Mouse (Mus musculus): ENCODE measurements around the gene Map3k10. TPM values are rescaled to one million over a fixed set of nuclear protein-coding genes. Genes with fewer than 3 reads are reported as not detected.

The Map3k10 gene
- total RNA-seq (2023): 10.8 TPM

GRCm38 (mm10) chr7:27674522-27675221 lies at the start of gene Map3k10:
Gene Map3k10 (minus strand): TSS chr7:27674598.

GRCm38 (mm10) chr7:27688815-27689612 lies 14.6 kb upstream of the Map3k10 start, which contains the start of gene Zfp607b:
Gene Zfp607b (plus strand): TSS chr7:27689340.

GRCm38 (mm10) chr7:27653681-27654437 lies 20.5 kb downstream of the Map3k10 start, which contains the start of gene Ttc9b:
Gene Ttc9b (plus strand): TSS chr7:27653915.

Other genes with a start within 250 kb of the Map3k10 start
- gene Sptbn4, start 226.9 kb downstream of the Map3k10 start, total RNA-seq (2023): not detected
- gene Blvrb, start 226.6 kb downstream of the Map3k10 start, total RNA-seq (2023): 14.6 TPM
- 9.4 TPM for gene Sertad3, start 200.8 kb downstream of the Map3k10 start, total RNA-seq (2023)
- gene Sertad1, start 187.7 kb downstream of the Map3k10 start, total RNA-seq (2023): 52.4 TPM
- 0.82 TPM for gene Prx, start 175.3 kb downstream of the Map3k10 start, total RNA-seq (2023)
- not detected for gene Hipk4, start 151.3 kb downstream of the Map3k10 start, total RNA-seq (2023)
- 118 TPM for gene Pld3, start 121.4 kb downstream of the Map3k10 start, total RNA-seq (2023)
- gene 2310022A10Rik, start 121.4 kb downstream of the Map3k10 start, total RNA-seq (2023): 27.7 TPM
- 145 TPM for gene Akt2, start 83.0 kb downstream of the Map3k10 start, total RNA-seq (2023)
- not detected for gene Ttc9b, start 20.7 kb downstream of the Map3k10 start, total RNA-seq (2023)
- gene Zfp607b, start 14.7 kb upstream of the Map3k10 start, total RNA-seq (2023): 2.3 TPM
- gene Zfp60, start 56.8 kb upstream of the Map3k10 start, total RNA-seq (2023): 8.2 TPM
- 8.1 TPM for gene Zfp626, start 132.6 kb upstream of the Map3k10 start, total RNA-seq (2023)
- gene Zfp59, start 164.0 kb upstream of the Map3k10 start, total RNA-seq (2023): 3.0 TPM
- gene Zfp607a, start 182.9 kb upstream of the Map3k10 start, total RNA-seq (2023): 16.6 TPM

Measured in CD4-positive naive resting alpha-beta T cell, adult 76 days (primary cell).